Mouse (Mus musculus): ENCODE measurements at regions not wholly inside any gene's neighbourhood (a gene's known extent, or its start where the extent isn't known, plus 50 kb on each side); places are given as distances from the start of the nearest gene placed in this dataset.

DNA sequence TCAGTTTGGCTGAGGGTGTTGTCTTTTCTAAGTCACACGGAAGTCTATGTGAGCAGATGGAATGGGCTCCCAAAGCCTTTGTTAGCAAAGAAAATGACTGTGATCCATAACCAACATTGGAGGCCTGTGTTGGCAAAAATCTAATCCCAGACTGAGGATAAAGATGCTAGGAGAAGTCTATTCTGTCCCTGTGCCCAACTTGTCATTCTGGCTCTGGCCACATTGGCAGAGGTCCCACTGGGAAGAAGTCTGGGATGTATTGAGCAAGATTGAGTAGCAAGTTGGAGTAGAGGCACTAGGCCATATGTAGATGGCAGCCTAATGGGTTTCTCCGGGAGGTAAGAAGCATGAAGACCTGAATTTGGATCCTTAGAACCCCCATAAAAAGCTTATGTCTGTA is 54.1 kb downstream of the Nog start:
- in situ Hi-C loops (cut with MboI; ENCODE audit: low sequenced_read_pairs) = no loop called here

DNA sequence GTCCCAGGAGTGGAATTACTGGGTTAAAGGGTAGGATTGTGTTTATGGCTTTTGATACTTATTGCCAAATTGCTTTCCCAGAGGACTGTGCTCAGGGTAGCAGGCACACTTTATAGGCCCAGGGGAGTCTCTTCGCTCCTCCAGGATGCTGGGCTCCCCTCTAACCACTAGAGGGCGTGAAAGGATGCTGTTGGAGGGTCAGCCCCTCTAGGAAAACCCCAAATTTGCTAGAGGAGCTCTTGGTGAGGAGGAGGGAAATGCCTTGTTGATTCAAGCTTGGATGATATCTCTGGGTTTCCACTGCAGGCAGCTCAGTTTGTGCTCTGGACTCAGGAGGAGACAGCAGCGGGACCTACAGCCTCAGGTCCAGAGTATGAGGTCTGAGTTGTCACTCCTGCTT is 58.8 kb downstream of the Nog start:
- in situ Hi-C loops (cut with MboI; ENCODE audit: low sequenced_read_pairs) = no loop called here

DNA sequence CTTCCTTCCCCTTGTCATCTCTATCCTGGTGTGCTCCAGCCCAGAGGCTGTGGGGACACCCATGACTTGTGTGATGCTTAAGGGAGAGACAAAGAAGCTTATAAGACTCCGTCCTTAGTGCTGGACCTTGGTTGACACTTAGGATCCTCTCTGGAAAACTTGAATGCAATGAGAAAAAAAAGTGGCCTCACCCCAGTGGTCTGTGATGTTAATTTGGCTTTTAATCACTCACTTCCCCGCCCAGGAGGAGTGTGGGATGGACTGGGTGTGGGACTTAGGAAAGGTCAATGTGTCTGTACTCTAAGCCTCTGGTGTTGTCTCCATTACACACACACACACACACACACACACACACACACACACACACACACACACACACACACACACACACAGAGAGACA is 60.0 kb downstream of the Nog start:
- in situ Hi-C loops (cut with MboI; ENCODE audit: low sequenced_read_pairs) = no loop called here

DNA sequence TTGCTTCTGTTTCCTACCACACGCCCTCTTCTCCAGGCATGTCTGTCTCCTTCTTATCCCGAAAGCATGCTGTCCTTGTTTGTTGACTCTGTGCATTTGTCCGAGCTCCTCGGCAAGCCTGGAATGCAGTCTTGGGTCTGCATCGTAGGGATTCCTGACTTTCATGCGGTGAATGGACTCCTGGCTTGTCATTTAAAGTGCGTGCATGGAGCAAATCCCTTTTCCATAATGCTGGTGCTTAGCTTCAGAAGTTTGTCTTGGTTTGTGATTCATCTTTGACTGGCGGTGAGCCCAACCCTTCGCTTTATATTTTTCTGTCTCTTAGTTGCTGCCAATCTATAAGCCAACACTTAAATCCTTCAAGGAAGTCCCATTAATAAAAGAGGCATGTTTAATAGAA is 62.2 kb downstream of the Nog start:
- in situ Hi-C loops (cut with MboI; ENCODE audit: low sequenced_read_pairs) = no loop called here

- in situ Hi-C loops (cut with MboI; ENCODE audit: low sequenced_read_pairs) = no loop called here
Measured at GRCm38 (mm10) chr11:89236904-89237303, 65.2 kb downstream of the Nog start.

GRCm38 (mm10) chr11:89232884-89233480 is 69.2 kb downstream of the Nog start:
- in situ Hi-C loops (cut with MboI; ENCODE audit: low sequenced_read_pairs) = no loop called here

DNA sequence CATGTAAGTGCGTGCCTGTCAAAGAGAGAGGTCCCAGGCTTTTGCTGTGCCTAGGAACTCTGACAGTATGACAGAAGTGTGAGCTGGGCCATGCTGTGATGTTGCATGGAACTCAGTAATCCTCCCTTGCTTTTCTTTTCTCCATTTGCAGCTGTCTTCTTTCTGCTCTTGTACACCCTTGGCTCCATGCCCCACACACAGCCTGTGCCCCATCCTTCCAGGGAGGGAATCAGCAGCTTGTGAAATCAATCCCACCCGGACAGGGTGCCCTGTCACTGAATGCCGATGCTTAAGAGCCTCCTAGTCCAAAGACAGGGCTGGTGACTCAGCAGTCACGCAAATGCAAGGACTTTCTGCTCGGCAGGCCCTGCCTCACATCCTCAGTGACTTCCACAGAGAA is 72.4 kb downstream of the Nog start:
- in situ Hi-C loops (cut with MboI; ENCODE audit: low sequenced_read_pairs) = no loop called here

GRCm38 (mm10) chr11:89213204-89213603 is 88.9 kb downstream of the Nog start:
- in situ Hi-C loops (cut with MboI; ENCODE audit: low sequenced_read_pairs) = no loop called here

GRCm38 (mm10) chr11:89209531-89209950 is 92.6 kb downstream of the Nog start:
- in situ Hi-C loops (cut with MboI; ENCODE audit: low sequenced_read_pairs) = no loop called here

- in situ Hi-C loops (cut with MboI; ENCODE audit: low sequenced_read_pairs) = no loop called here
Measured at GRCm38 (mm10) chr11:89209072-89209471, 93.1 kb downstream of the Nog start.

DNA sequence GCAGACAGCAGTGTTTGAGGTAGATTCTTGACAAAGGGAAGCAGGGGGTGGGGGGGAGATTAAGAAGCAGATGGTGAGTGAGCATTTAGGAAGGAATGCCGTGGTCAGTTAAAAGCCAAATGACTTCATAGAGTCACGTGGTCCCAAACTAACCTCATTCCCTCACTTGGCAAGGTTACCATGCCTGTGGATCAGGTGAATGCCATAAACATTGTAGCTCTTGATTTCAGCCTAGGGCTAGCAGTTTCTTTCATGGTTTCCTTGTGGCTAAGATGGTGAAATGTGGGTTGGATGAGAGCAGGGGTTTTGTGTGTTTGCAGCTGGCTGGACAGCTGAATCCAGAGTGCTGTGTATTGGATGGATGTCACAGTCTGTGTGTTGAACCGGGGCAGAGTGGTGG is 95.3 kb downstream of the Nog start:
- in situ Hi-C loops (cut with MboI; ENCODE audit: low sequenced_read_pairs) = no loop called here

- in situ Hi-C loops (cut with MboI; ENCODE audit: low sequenced_read_pairs) = no loop called here
Measured at GRCm38 (mm10) chr11:89204948-89205545, 97.1 kb downstream of the Nog start.

DNA sequence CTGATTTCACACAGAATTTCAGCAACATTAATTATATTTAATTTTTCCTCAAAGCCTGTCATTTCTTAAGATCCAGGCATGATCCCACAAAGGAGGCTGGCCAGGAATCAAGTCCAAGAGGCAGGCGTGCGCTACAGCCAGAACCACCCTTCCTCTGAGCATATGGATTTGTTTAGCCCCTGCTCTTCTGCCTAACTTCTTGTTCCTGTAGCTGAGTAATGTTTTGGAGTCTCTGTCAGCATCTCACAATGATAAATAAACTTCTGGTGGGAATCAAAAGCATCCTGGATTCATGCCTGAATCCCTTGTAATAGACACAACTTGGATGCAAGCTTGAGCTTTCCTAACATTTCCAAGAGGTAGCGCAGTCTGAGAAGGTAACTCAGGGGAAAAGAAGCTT is 101.7 kb downstream of the Nog start:
- in situ Hi-C loops (cut with MboI; ENCODE audit: low sequenced_read_pairs) = no loop called here

- in situ Hi-C loops (cut with MboI; ENCODE audit: low sequenced_read_pairs) = no loop called here
Measured at GRCm38 (mm10) chr11:89192815-89193214, 109.3 kb downstream of the Nog start.

DNA sequence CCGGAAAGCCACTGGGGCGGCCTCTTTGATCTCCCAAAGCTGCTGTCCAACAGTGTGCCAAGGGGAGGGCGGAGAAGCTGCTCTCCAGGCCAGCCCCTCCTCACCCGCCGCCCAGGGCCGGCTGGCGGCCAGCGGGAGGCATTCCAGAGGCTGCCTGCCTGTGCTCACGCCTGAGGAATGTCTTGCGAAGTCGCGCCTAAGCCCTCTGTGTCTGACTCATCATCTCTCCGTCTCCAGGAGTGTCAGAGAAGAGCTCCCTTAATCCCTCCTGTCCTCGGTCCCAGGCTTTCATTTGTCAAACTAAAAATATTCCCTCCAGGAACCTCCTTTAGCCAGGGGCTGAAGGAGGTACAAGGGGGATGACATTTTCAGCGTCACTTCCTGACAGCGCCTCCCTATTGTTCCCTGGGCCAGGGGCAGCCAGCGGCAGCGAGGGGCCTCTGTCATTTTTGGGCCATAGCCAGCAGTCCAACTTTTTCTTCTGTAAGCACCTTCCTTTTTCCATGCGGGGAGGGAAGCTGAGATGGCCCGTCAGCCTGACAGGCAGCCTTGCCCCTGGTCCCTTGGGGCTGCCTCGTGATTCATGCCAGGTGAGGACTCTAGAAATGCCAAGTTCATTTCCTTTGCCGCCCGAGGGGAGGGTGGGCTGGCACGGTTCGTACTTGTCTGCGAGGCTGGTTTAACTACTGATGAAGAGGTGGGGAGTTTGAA is 113.4 kb downstream of the Gm525 start:
- in situ Hi-C loops (cut with MboI; ENCODE audit: low sequenced_read_pairs) = no loop called here

- in situ Hi-C loops (cut with MboI; ENCODE audit: low sequenced_read_pairs) = no loop called here
Measured at GRCm38 (mm10) chr11:89185862-89186261, 112.2 kb downstream of the Gm525 start.

DNA sequence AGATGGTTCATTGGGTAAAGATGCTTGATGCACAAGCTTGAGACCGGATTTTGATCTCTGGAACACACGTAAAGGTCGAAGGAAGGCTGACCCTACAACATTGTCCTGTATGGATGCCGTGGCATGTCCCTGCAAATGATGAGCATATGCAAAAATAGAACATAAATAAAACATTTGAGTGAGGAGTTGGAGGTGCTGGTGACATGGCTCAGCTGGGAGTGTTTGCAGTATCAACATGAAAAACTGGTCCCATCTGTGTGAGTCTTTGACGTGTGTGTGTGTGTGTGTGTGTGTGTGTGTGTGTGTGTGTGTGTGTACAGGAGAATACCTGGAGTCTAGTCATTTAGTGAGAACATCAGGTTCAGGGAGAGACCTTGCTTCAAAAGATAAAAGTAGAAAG is 107.8 kb downstream of the Gm525 start:
- in situ Hi-C loops (cut with MboI; ENCODE audit: low sequenced_read_pairs) = no loop called here

- in situ Hi-C loops (cut with MboI; ENCODE audit: low sequenced_read_pairs) = no loop called here
Measured at GRCm38 (mm10) chr11:89178436-89178835, 104.8 kb downstream of the Gm525 start.

DNA sequence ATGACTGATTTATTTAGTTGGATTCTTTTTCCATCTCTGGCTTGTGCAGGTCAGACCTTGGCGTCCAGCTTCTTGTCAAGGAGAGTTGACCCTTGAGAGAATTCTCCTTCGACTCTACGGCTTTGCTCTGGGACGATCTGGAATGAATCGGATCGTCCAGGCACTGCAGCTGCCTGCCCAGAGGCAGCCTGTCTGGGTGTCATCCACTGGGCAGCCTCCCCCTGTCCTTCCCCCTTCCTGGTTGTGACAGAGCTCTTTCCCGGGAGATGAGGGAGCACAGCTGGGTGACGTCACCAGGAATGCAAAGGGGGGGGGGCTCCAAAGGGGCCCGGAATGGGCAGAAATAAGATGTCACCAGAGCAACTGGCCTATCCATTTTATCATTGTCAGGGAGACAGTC is 101.9 kb downstream of the Gm525 start:
- in situ Hi-C loops (cut with MboI; ENCODE audit: low sequenced_read_pairs) = no loop called here

DNA sequence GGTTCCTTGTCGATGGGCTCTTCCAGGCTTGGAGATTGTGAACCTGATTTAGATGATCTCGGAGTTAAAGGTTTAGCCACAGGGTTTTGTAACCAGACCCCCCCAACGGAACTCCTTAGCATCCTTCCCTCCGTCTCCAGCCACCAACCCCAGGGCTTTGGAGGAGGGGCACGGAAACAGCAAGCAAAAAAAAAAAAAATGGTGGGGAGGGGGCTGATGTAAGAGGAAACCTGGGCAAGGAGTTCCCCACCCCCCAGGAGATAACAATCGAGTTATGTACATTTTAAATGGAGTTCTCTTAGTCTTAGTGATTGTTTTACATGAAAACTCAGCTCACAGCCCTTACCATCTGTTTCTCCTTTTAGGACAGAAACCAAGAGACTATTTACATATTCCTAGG is 101.3 kb downstream of the Gm525 start:
- in situ Hi-C loops (cut with MboI; ENCODE audit: low sequenced_read_pairs) = loop anchor here (25.0 kb wide), 1 partner anchor 537 kb away; no protein-coding TSS in a partner anchor

GRCm38 (mm10) chr11:89165278-89165677 is 91.6 kb downstream of the Gm525 start:
- in situ Hi-C loops (cut with MboI; ENCODE audit: low sequenced_read_pairs) = loop anchor here (10.0 to 25.0 kb wide), 2 partner anchors 140 to 547 kb away; partner anchors contain the start of gene Nog
